Mouse (Mus musculus) liver, adult 10 weeks (tissue): ENCODE data around the gene Sec14l4. TPM values are rescaled to one million over a fixed set of nuclear protein-coding genes. Genes with fewer than 3 reads are reported as not detected.

ENCODE experiments used
- polyA plus RNA-seq: library from polyadenylated mRNA; stranded (reverse); fragments of 350-450 nt; fragmentation: Illumina TruSeq; extraction: RNeasy Lipid Tissue Mini Kit (QIAGEN cat#74804); gene quantifications from one replicate; pipeline ENCODE4 v1.2.3, GENCODE M21; 2014; ENCODE audit warnings: low read depth, low replicate concordance

Gene Sec14l4
- 73.8 TPM for polyA plus RNA-seq

DNA sequence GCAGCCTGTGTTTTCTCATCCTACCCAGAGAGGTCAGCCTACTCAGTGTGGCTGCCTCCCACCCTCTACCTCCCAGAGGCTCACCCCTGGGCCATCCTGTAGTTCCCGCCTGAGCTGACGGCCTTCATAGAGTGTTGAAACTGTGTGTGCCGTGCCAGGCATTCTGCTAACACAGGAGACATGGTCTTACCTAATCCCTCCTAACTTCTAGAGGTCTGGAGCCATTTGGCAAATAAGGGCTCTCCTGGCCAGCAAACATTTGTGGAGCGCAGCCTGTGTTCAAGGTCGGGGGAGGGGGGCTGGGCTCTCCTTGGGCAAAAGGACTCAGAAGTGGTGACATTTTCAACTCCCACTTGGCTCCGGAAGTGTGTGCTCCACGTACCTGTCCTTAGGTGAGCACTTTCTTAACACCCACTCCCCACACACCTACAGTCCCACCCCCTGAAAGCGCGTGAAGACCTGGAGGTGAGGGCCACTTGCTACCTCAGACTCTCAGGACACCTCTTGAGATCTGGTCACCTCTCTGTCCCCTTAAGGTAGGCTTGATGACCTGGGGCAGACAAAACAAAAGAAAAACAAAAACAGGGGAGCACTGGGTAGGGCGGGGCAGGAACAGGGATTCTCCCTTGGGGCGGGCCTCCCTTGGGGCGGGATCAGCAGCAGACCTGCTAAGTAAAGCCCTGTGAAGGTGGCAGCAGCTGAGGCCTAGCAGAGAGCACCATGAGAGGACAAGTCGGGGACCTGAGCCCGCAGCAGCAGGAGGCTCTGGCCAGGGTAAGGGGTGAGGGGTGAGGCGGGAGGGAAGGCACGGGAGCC lies at the start of gene Sec14l4:
Gene Sec14l4 (plus strand): TSS at position 337 of the 816 bp plus-strand sequence.

DNA sequence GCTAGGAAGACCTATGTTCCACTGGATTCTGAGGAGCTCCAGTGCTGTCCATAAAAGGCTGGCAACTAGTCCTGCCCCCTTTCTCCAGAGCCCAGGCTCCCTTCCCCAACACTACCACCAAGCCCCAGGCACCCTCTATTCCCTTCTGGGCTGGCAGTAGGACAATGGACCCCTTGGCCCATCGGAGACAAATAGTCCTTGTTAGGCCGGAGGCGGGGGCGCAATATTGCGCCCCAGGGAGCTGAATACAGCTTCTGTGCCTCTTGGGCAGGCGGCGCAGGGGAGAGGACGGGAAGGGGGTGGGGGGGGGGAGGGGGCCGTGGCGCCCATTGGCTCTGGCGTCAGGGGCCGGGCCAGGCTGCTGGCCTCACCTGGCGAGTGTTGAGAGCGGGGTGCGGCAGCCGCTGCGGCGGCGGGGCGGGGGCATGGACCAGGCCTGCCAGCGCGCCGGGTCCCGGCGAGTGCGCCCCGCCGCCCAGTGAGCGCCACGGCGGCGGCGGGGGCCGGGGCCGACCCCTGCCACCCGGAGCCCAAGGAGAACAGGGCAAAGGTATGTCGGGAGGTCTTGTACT lies 47.9 kb upstream of the Sec14l4 start, which contains the start of gene Gal3st1:
Gene Gal3st1 (plus strand): TSS at position 346 of the 572 bp plus-strand sequence.

DNA sequence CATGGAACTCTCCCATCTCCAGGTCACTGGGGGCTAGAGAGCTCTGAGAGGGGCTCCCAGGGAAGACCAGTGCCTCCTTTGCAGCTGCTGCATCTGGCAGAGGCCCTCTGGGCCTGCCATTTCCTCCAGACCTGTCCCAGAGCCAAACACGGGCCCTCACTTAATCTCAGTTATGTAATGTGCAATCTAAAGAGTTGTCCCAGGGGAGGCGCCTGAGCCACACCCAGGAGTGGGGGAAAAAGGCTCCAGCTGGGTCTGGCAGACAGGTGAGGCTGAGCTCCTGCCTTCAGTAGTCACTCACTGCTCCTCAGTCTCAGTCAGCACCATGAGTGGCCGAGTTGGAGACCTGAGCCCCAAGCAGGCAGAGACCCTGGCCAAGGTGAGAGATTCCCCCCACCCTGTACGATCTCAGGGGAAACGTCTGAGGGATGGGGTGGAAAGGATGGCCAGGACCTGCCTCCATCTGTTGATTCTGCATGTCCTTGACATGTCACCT lies 33.4 kb downstream of the Sec14l4 start, which contains the start of gene Sec14l3:
Gene Sec14l3 (plus strand): TSS at position 215 of the 496 bp plus-strand sequence.

DNA sequence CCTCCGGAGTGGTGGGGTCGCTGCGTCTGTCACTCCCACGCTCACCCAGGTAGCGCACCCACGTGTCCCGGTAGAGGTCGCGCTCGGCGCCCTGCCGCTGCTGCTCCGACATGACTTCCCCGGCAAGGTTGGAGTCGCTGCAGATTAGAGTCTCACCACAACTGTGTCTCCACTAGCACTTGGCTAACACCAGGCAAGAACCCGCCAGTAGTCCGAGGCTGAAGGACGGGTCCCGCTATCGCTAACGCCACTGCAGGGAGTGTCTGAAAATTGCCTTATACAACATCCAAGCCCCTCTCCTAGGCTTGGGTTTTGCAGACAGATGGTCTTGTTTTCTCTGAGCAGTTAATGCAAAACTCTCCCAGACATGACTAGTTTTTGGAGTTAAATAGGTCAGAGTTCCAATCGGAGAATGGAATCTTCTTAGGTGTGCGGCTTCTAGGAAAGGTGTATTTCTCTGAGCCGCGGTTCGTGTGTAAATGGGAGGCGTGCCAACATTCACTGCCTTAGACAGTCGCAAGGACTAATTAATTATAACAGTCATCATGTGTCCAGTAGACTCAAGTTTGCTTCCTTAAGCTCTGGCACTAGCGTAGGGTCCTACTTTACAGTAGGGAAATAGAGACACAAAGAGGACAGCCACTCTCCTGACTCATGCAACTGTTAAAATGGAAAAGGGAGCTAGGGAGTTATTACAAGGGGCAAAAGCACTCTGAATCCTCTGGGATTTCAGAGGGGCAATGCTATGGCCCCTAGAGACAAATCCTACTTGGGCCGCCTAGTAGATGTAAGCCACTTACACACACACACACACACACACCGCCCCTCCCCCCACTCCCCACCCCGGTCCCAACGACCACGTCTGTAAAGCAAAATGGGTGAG lies 64.2 kb downstream of the Sec14l4 start, which contains the start of gene Mtfp1:
Gene Mtfp1 (minus strand): TSS at position 275 of the 883 bp plus-strand sequence.

Other genes starting within 250 kb of the Sec14l4 start
- 0.56 TPM for gene Osbp2, start 167.6 kb upstream of the Sec14l4 start, polyA plus RNA-seq
- not detected for gene 4921536K21Rik, start 136.4 kb upstream of the Sec14l4 start, polyA plus RNA-seq
- gene Dusp18, start 136.2 kb upstream of the Sec14l4 start, polyA plus RNA-seq = not detected
- not detected for gene Slc35e4, start 116.8 kb upstream of the Sec14l4 start, polyA plus RNA-seq
- 15.7 TPM for gene Tcn2, start 99.3 kb upstream of the Sec14l4 start, polyA plus RNA-seq
- 11.5 TPM for gene Pes1, start 67.5 kb upstream of the Sec14l4 start, polyA plus RNA-seq
- not detected for gene 4930556J24Rik, start 54.7 kb upstream of the Sec14l4 start, polyA plus RNA-seq
- not detected for gene Gal3st1, start 47.8 kb upstream of the Sec14l4 start, polyA plus RNA-seq
- not detected for gene Sec14l3, start 33.4 kb downstream of the Sec14l4 start, polyA plus RNA-seq
- 17.1 TPM for gene Mtfp1, start 64.0 kb downstream of the Sec14l4 start, polyA plus RNA-seq
- 293 TPM for gene Sec14l2, start 92.0 kb downstream of the Sec14l4 start, polyA plus RNA-seq
- gene Rnf215, start 103.7 kb downstream of the Sec14l4 start, polyA plus RNA-seq = 2.9 TPM
- 4.3 TPM for gene Ccdc157, start 128.8 kb downstream of the Sec14l4 start, polyA plus RNA-seq
- 5.6 TPM for gene Sf3a1, start 128.9 kb downstream of the Sec14l4 start, polyA plus RNA-seq
- 0.87 TPM for gene Tbc1d10a, start 155.3 kb downstream of the Sec14l4 start, polyA plus RNA-seq
- gene Castor1, start 186.8 kb downstream of the Sec14l4 start, polyA plus RNA-seq = not detected
- not detected for gene Osm, start 205.0 kb downstream of the Sec14l4 start, polyA plus RNA-seq
- gene Lif, start 226.1 kb downstream of the Sec14l4 start, polyA plus RNA-seq = not detected